Mouse (Mus musculus) intestine, embryonic 15.5 days (tissue): ENCODE results near the gene Lama4. TPM values are rescaled to one million over a fixed set of nuclear protein-coding genes. Genes with fewer than 3 reads are reported as not detected.
A peak's percentile ranks its signal among the peaks of the same experiment; 100 is the strongest.

Experiments
- ATAC-seq: fragments of 200-750 bp; cut with Nextera tagmentation; 2 replicates; pipeline ENCODE4 v1.8.0; 2017; ENCODE audit warnings: moderate TSS enrichment, moderate library complexity
- H3K27ac ChIP-seq: fragments of 300-500 bp; sonication (generic); 2 replicates; pipeline ENCODE4 v1.5.1; 2015; ENCODE audit warnings: mild to moderate bottlenecking, inconsistent platforms
- H3K27me3 ChIP-seq: fragments of 300-500 bp; sonication (generic); replicated peaks from 2 replicates; pipeline ENCODE4 v1.6.1; 2015; ENCODE audit warnings: inconsistent platforms
- H3K36me3 ChIP-seq: fragments of 300-500 bp; sonication (generic); 2 replicates; pipeline ENCODE4 v1.6.1; 2015; ENCODE audit warnings: inconsistent platforms
- H3K4me1 ChIP-seq: fragments of 300-500 bp; sonication (generic); replicated peaks from 2 replicates; pipeline ENCODE4 v1.6.1; 2015; ENCODE audit warnings: inconsistent platforms
- H3K4me2 ChIP-seq: fragments of 300-500 bp; sonication (generic); replicated peaks from 2 replicates; pipeline ENCODE4 v1.6.1; 2015; ENCODE audit warnings: mild to moderate bottlenecking, inconsistent platforms
- H3K4me3 ChIP-seq: fragments of 300-500 bp; sonication (generic); replicated peaks from 2 replicates; pipeline ENCODE4 v1.5.1; 2015; ENCODE audit warnings: inconsistent platforms
- H3K9ac ChIP-seq: fragments of 300-500 bp; sonication (generic); 2 replicates; pipeline ENCODE4 v1.6.1; 2015; ENCODE audit warnings: inconsistent platforms
- H3K9me3 ChIP-seq: fragments of 300-500 bp; sonication (generic); 2 replicates; pipeline ENCODE4 v1.6.1; 2016; ENCODE audit warnings: inconsistent platforms
- WGBS: fragments of 180-500 bp; shearing (Covaris S2); methylation state at CpG from one replicate; pipeline ENCODE4 v1.1.7; 2015; 5-methylcytosine and 5-hydroxymethylcytosine counted together
- polyA plus RNA-seq: library from polyadenylated mRNA; unstranded; fragments of >200 nt; fragmentation: Nextera tagmentation; extraction: Ambion mirVana; gene quantifications from 2 replicates; pipeline ENCODE4 v1.2.1, GENCODE M21; 2015

Gene Lama4
- polyA plus RNA-seq, 1 experiment from 2014 or later, result 53.8 TPM

GRCm38 (mm10) chr10:39030148-39030685, 64.9 kb downstream of the Lama4 start:
- Histone ChIP-seq H3K9ac (no peak overlapping the region), H3K4me2 (no peak overlapping the region), H3K4me3 (no peak overlapping the region), H3K27ac (no peak overlapping the region), H3K4me1 (no peaks in the 10 kb centered on the region), H3K9me3 (no peaks in the 10 kb centered on the region), H3K36me3 (no peaks in the 10 kb centered on the region), H3K27me3 (no peaks in the 10 kb centered on the region)
- WGBS, result 95% methylated on average over 14 of the region's 14 CpGs
- ATAC-seq, result no peak

GRCm38 (mm10) chr10:39039564-39039963, 74.2 kb downstream of the Lama4 start:
- Histone ChIP-seq H3K9ac (no peak overlapping the region), H3K4me1 (no peaks in the 10 kb centered on the region), H3K4me3 (no peak overlapping the region), H3K4me2 (no peak overlapping the region), H3K9me3 (no peaks in the 10 kb centered on the region), H3K36me3 (0 out of 2 replicates have a peak, but pooled peaks cover 2% of the 10 kb centered on the region), H3K27me3 (no peaks in the 10 kb centered on the region), H3K27ac (no peak overlapping the region)
- ATAC-seq, result no peak
- 53% methylated on average over 4 of the region's 4 CpGs for WGBS

- H3K4me1 ChIP-seq, result no peaks in the 10 kb centered on the region
- H3K9ac ChIP-seq, result no peak overlapping the region
- H3K4me3 ChIP-seq, result no peak overlapping the region
- no peak overlapping the region for H3K4me2 ChIP-seq
- 58% methylated on average over 5 of the region's 5 CpGs for WGBS
- H3K27me3 ChIP-seq, result no peaks in the 10 kb centered on the region
- ATAC-seq, result no peak
- H3K27ac ChIP-seq, result no peak overlapping the region
- no peaks in the 10 kb centered on the region for H3K9me3 ChIP-seq
- 0 out of 2 replicates have a peak, but pooled peaks cover 2% of the 10 kb centered on the region for H3K36me3 ChIP-seq
These were observed 74.7 kb downstream of the Lama4 start for GRCm38 (mm10) chr10:39040026-39040425.

GRCm38 (mm10) chr10:39044476-39044995, 79.2 kb downstream of the Lama4 start:
- Histone ChIP-seq H3K36me3 (0 out of 2 replicates have a peak, but pooled peaks cover 2% of the 10 kb centered on the region), H3K4me1 (no peaks in the 10 kb centered on the region), H3K27ac (no peak overlapping the region), H3K4me2 (no peak overlapping the region), H3K9me3 (no peaks in the 10 kb centered on the region), H3K9ac (no peak overlapping the region), H3K27me3 (no peaks in the 10 kb centered on the region), H3K4me3 (no peak overlapping the region)
- WGBS, result 38% methylated on average over 3 of the region's 3 CpGs
- ATAC-seq, result no peak

- Histone ChIP-seq H3K4me1 (no peaks in the 10 kb centered on the region), H3K36me3 (0 out of 2 replicates have a peak, but pooled peaks cover 2% of the 10 kb centered on the region), H3K27ac (no peak overlapping the region), H3K27me3 (no peaks in the 10 kb centered on the region), H3K4me3 (no peak overlapping the region), H3K9ac (no peak overlapping the region), H3K9me3 (no peaks in the 10 kb centered on the region), H3K4me2 (no peak overlapping the region)
- WGBS, result 81% methylated on average over 1 of the region's 1 CpGs
- ATAC-seq, result no peak
These were observed 79.8 kb downstream of the Lama4 start for GRCm38 (mm10) chr10:39045111-39045510.

- no peaks in the 10 kb centered on the region for H3K27me3 ChIP-seq
- H3K4me3 ChIP-seq, result no peak overlapping the region
- no peaks in the 10 kb centered on the region for H3K4me1 ChIP-seq
- 74% methylated on average over 10 of the region's 10 CpGs for WGBS
- no peak for ATAC-seq
- H3K27ac ChIP-seq, result no peak overlapping the region
- H3K9me3 ChIP-seq, result no peaks in the 10 kb centered on the region
- no peak overlapping the region for H3K9ac ChIP-seq
- H3K36me3 ChIP-seq, result peaks cover 5% of the 10 kb centered on the region; the same call in 1 of the 2 replicates
- H3K4me2 ChIP-seq, result no peak overlapping the region
These were observed 82.5 kb downstream of the Lama4 start for GRCm38 (mm10) chr10:39047775-39048174.

GRCm38 (mm10) chr10:39049581-39050294, 84.4 kb downstream of the Lama4 start:
- Histone ChIP-seq H3K27ac (no peak overlapping the region), H3K9ac (no peak overlapping the region), H3K4me3 (no peak overlapping the region), H3K4me2 (no peak overlapping the region), H3K36me3 (peaks cover 5% of the 10 kb centered on the region; the same call in 1 of the 2 replicates), H3K9me3 (no peaks in the 10 kb centered on the region), H3K27me3 (no peaks in the 10 kb centered on the region), H3K4me1 (no peaks in the 10 kb centered on the region)
- no peak for ATAC-seq
- 77% methylated on average over 8 of the region's 8 CpGs for WGBS

- no peak overlapping the region for H3K27ac ChIP-seq
- H3K9ac ChIP-seq, result no peak overlapping the region
- no peaks in the 10 kb centered on the region for H3K9me3 ChIP-seq
- H3K36me3 ChIP-seq, result peaks cover 7% of the 10 kb centered on the region; the same call in 1 of the 2 replicates
- H3K4me2 ChIP-seq, result no peak overlapping the region
- H3K4me1 ChIP-seq, result no peaks in the 10 kb centered on the region
- WGBS, result 82% methylated on average over 5 of the region's 5 CpGs
- H3K27me3 ChIP-seq, result no peaks in the 10 kb centered on the region
- ATAC-seq, result no peak
- H3K4me3 ChIP-seq, result no peak overlapping the region
These were observed 90.7 kb downstream of the Lama4 start for GRCm38 (mm10) chr10:39056050-39056449.

GRCm38 (mm10) chr10:39064732-39065131, 99.4 kb downstream of the Lama4 start:
- no peak for ATAC-seq
- Histone ChIP-seq H3K4me3 (no peak overlapping the region), H3K36me3 (no peaks in the 10 kb centered on the region; the same call in 1 of the 2 replicates), H3K9me3 (no peaks in the 10 kb centered on the region), H3K4me2 (no peak overlapping the region), H3K27me3 (no peaks in the 10 kb centered on the region), H3K4me1 (no peaks in the 10 kb centered on the region), H3K27ac (no peak overlapping the region), H3K9ac (no peak overlapping the region)
- 90% methylated on average over 5 of the region's 5 CpGs for WGBS

- ATAC-seq, result no peak
- Histone ChIP-seq H3K27me3 (no peaks in the 10 kb centered on the region), H3K4me1 (no peaks in the 10 kb centered on the region), H3K27ac (no peak overlapping the region), H3K9ac (no peak overlapping the region), H3K36me3 (no peaks in the 10 kb centered on the region; the same call in 1 of the 2 replicates), H3K4me3 (no peak overlapping the region), H3K4me2 (no peak overlapping the region), H3K9me3 (no peaks in the 10 kb centered on the region)
- WGBS, result 63% methylated on average over 3 of the region's 3 CpGs
These were observed 100.1 kb downstream of the Lama4 start for GRCm38 (mm10) chr10:39065449-39065848.

- Histone ChIP-seq H3K9ac (no peak overlapping the region), H3K4me1 (no peaks in the 10 kb centered on the region), H3K4me2 (no peak overlapping the region), H3K36me3 (no peaks in the 10 kb centered on the region; the same call in 1 of the 2 replicates), H3K27ac (no peak overlapping the region), H3K9me3 (no peaks in the 10 kb centered on the region), H3K4me3 (no peak overlapping the region), H3K27me3 (no peaks in the 10 kb centered on the region)
- no peak for ATAC-seq
- 86% methylated on average over 4 of the region's 4 CpGs for WGBS
These were observed 100.7 kb downstream of the Lama4 start for GRCm38 (mm10) chr10:39066061-39066460.

- Histone ChIP-seq H3K36me3 (peaks cover 2% of the 10 kb centered on the region; the same call in 1 of the 2 replicates), H3K27ac (no peak overlapping the region), H3K4me3 (no peak overlapping the region), H3K4me1 (no peaks in the 10 kb centered on the region), H3K4me2 (no peak overlapping the region), H3K27me3 (no peaks in the 10 kb centered on the region), H3K9me3 (no peaks in the 10 kb centered on the region), H3K9ac (no peak overlapping the region)
- ATAC-seq, result peak; percentile 47; the same call in 1 of the 2 replicates
These were observed 101.6 kb downstream of the Lama4 start for GRCm38 (mm10) chr10:39066962-39067361.
